Mouse (Mus musculus) CD4-positive, CD25-positive, alpha-beta regulatory T cell, adult 2 months (primary cell): ENCODE measurements around the gene Tmem186.

Source experiments
- DNase-seq: peaks from one replicate; pipeline ENCODE4 v3.0.0-alpha.2; 2012; ENCODE audit warnings: low read depth, low spot score

Gene Tmem186

DNA sequence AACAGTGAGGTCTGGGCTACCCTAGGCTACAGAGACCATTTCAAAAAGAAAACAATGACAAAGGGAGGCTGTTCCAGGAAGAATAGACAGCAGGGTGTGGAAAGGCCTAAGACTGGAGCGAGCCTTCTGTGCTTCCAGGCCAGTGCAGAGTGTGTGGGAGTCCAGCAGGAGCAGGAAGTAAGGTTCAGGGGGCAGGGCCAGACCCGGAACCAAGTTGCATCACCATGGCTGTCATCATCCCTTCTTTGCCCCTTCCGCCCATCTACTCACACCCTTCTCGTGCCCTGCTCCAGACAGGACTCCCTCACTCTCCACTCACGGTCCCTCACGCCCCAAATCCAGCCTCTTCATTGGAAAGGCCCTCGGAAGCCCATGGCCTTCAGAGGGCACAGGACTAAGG lies 29.7 kb upstream of the Tmem186 start:
- no peak for DNase-seq

DNA sequence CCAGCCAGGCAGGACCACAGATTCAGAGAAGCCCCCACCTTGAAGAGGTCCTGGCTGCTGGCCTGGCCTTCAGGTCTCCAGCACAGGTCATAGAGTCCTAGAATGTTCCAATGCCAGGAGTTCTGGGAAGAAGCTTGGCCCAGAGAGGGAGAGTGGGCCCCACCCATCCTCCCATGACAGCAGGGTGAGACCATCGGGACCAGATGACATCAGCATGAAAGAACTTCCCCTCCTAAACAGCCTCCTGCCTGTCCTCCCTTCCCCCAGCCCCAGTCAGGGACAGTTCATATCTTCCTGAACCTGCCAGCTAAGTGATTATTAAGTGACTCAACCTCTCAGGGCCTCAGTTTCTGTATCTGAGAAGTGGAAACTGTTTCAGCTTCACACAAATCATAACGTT lies 28.9 kb upstream of the Tmem186 start:
- DNase-seq: no peak

DNA sequence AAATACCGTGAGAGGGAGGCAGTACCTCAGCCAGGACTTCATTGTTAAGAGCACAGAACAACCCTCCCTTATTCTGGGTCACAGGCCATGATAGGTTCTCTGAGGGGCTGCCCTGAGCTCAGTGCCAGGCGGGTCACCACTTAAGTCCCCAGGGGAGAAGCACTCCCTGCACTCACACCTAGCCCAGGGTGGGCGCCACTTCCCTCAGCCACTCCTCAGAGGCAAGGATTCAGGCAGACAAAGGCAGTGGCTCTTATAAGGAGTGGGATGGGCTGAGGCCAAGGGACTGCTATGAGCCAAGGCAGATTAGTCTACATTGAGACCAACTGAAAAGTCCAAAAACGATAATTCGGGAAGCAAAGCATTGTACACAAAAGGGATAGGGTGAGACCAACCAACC lies 27.9 kb upstream of the Tmem186 start:
- no peak for DNase-seq

DNA sequence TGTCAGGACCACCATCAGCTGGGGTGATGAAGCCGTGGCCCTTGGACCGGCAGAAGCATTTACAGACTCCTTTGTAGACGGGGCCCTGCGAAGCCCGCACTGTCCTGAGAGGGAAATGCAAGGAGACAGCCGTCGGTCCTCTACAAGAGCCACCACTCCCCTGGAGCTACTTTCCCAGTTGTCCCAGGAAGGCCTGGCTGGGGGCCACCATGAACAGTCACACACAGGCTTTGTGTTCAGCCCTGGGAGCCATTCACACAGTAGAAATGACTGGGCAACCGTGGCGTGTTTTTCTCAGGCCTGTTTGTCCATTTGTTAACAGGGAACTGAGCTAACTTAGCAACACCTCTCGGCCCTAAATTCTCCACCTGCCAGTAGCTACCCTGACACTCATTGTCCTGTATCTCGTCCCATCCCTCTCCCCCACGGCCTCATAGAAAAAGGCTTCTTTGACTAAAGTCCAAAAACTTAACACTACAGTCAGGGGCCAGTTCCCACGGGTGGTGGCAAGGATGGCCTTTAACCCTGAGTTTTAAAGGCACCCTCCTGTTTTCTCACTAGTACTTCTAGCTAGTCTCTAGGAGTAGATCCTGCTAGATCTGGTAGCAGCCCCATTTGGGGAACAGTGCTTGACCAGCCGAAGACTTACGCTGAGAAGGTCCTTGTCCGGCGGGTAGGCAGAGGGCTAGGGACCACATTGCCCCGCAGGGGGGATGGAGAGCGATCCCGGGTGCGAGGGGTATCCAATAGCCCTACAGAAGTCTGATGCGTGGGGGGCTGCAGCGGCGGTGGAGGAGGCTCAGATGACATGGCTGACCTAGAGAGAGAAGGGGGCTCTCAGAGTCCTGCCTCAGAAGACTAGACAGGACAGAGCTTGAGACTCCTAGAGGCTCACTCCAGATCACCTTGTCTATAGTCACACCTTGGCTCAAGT lies 26.4 kb upstream of the Tmem186 start:
- DNase-seq: no peak

DNA sequence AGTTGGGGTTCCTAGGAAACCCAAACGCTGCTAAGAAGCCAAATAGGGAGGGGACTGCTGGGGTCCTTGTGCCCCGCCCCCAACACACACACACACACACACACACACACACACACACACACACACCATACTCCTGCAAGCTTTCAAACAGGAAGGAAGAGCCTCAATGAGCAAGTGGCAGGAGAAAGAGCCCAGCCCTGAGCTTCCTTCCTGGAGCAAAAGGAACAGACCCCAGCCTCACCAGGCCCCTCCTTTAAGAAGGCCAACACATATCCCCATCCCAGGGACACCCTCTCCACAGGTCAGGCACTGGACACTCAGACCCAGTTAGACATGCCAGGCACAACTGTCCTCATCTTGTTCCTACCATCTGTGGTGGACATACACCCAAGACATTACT lies 25.5 kb upstream of the Tmem186 start:
- DNase-seq: no peak

DNA sequence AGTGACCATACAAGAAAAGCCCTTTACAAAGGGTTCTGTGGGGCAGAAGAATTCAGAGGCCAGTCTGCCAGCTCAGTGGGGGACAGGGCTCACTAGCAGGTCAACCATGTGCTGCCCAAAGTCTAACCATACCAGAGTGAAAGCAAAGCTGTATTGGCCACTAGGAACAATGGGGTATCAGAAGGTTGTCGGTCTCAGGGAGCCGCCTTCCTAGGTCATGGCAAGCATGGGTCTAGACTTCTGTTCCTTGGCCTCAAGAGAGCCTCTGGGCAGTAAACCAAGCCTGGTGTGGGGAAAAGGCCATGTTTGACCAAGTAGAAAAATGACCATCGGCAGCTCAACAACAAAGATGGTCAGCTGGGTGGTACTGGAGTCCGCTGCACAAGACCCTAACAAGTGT lies 21.3 kb upstream of the Tmem186 start:
- no peak for DNase-seq

DNA sequence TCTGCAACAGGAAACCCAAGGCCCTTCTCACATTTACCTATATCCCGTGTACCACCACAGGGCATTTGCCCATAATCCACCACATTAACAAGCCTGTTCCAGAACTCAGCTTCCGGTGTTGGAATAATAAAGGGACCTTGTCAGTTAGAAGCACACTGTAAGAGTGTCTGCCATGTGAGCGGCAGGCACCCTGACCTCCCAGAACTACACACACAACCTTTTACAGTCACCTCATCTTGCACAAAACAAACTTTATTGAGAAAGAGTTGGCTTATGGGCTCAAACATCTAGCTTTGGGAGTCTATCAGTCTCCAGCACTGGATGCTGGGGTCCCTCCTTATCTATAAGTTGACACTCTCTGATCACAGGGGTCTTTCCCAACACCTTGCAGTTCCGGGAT lies 20.8 kb upstream of the Tmem186 start:
- no peak for DNase-seq

- DNase-seq: no peak
Observed at GRCm38 (mm10) chr16:8656256-8656655, 18.7 kb upstream of the Tmem186 start.

DNA sequence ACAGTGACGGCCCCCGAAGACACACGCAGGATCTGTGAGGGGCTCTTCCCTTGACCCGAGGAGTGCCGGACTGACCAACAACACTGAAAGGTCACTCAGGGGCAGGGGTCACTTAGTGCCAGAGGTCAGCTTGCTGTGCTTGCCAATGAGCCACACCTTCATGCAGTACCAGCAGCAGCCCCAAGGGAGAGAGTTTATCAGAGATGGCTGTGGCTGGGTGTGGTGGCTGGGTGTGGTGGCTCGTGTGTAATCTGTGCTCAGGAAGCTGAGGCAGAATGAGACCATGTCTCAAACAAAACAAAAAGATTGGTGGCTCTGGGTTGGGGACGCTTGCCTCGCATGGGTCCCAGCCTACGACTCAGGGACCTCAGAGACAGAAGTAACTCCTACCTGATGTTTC lies 18.1 kb upstream of the Tmem186 start:
- peak; percentile 20 for DNase-seq

DNA sequence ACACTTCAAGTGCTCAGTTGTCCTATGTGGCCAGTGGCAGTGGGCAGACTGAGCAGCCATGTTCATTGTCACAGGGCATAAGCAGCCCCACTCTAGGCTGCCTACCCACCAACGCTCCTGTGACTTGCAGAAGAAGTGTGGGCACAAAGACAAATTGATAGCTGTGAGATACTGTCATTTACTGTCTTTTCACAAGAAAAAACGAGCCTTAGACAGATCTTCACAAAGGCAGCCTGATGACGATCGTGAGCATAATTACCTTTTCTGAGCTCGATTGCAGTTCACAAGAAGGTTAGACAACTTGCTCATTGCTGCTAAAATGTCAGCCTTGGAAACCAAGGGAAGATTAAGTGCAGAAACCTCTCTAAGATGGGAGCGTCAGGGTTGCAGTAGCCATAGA lies 17.6 kb upstream of the Tmem186 start:
- no peak for DNase-seq

DNA sequence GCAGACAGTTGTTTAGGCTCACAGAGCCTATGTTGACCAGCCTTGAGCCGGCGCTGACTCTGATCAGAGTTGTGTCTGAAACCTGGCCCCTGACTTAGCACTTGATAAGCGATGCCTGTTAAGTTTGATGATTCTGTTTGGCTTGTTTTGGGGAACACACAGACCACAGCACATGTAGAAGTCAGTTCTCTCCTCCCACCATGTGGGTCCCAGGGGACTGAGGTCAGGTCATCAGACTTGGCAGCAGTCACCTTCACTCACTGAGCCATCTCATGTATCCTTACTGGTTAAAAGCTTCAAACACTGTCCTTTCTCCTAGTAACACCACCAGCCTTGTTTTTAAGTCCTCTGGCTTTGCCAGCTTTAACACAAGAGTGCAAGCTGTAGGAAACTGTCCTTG lies 12.5 kb upstream of the Tmem186 start:
- DNase-seq: no peak

DNA sequence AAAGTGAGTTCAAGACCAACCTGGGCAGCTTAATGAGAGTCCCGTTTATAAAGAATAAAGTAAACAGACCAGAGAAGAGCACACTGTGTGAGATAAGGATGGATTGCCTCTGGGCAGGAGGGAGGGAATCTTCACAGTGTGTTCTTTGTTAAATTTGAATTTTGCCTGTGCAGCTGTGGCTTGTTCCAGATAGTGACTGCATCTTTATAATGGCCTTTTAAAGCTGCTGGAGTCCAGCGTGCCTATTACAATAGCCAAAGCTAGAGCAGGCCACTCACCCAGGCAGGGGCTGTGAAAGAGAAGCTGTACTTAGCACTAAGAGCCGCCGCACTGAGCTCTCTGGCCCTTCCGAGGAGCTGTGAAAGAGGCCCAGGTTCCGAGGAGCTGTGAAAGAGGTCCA lies 8.0 kb upstream of the Tmem186 start:
- DNase-seq: no peak

DNA sequence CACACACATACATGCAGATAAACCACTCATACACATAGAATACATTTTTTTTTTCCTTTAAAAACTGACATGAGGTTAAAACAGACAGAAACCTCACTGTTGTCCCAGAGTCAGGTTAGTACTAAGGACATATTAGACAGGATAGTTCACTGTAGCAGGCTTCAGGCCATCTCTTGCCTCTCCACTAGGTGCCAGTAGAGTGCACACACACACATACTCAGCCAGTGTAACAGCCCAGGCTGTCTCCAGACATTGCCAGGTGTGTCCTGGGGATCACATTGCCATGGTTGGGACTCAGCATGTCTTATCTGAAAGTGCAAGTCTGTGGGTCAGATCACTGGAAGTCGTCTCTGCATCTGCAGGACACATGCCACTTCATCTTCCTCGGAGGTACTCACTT lies 6.3 kb upstream of the Tmem186 start:
- peak; percentile 74 for DNase-seq

GRCm38 (mm10) chr16:8639466-8640191 lies 2.1 kb upstream of the Tmem186 start:
- DNase-seq: peak; percentile 49

- DNase-seq: no peak
Observed at GRCm38 (mm10) chr16:8638131-8638530, 619 bp upstream of the Tmem186 start.

DNA sequence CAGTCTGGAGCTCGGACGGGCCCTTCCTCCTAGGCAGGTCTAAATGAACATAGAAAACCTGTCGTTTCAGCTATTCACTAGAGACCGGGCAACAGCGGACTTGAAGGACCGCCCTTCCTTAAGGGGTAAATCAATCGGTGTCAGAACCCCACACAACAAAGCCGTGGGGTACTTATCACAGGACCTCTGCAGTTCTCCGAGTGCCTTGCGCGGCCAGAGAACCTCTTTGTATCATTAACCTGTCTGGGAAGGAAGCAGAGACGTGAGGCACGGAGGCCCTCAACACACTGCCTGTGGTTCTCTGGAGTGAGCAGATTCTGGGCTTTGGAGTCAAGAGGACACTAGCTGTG lies 670 bp downstream of the Tmem186 start:
- DNase-seq: no peak

GRCm38 (mm10) chr16:8631428-8631827 lies 6.1 kb downstream of the Tmem186 start:
- no peak for DNase-seq

DNA sequence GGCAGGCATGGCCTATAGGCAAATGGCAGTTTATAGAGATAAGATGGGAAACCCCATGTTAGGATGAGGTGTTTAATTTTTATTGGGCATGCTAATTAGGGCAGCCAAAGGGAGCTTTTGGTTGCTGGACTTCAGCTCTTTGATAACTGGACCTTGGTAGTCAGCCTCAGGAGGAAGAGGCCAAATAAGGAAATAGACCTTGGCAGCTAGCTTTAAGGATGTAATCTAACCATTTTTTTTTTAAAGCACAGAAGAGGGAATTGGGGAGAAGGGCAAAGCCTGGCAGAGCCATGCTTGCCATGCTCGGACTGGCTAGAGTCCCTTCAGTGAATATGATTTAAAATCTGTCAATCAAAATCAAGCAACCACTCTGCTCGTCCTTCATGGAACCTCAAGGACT lies 7.1 kb downstream of the Tmem186 start:
- no peak for DNase-seq

DNA sequence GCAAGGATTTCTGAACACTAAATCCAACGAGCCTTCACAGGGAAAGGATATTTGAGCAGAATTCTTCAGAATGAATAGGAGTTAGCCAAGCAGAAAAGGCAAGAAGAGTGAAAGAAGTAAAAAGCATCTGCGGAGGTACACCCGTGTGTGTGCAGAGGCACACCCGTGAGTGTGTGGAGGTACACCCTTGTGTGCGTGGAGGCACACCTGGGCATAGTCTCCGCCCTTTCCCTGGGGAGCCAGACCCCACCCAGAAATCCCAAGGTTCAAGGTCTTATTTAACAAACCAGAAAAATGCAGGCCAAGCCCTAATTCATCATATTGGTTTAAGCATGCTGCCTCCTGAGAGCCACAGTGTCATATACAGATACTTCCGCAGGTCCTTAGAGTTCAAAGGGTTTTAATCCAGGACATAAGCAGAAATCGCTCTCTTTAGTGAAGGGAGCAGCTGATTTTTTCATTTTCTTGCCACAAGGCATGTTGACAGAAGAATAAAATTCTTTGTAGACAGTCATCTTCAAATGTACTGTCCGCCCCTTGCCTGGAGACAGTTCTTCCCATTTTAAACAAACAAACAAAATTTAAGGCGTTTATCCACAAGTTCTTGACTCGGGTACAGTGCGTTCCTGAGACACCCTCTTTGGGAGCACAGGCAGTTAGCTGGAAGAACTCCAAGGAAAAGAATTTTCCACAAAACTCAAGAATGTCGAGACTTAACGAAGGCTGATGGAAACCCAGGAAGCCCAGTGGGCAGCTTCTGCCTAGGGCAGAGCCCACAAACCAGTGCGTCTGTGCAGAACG lies 17.0 kb downstream of the Tmem186 start:
- DNase-seq: no peak

DNA sequence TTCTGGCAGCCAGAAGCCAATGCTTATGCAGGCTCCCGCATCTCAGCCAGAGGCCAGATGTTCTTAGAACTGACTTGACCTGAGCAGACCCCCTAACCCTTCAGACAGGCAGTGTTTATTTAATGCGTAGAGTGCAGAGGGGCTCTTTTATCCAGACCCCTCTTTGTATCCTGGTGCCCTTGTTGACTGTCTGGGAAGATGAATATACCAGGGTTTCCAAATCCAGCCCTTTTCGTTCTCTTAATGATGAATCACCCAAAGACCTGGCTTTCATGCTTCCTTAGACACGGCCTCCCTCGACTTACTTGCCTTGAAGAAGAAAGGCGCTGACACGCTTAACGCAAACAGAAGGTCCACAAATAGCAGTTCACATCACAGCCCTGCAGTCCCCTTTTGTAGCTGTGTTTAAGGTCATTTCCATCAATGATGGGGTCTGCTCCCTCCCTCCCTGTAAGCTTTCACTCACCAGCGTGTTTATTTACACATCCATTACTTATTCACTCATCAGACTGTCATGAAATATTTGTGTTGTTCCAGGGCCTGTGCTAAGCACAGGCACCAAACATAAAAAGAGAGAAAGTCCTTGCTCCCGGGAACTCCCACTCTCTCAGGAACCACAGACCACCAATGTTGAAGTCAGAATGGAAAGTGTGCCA lies 17.7 kb downstream of the Tmem186 start:
- no peak for DNase-seq

DNA sequence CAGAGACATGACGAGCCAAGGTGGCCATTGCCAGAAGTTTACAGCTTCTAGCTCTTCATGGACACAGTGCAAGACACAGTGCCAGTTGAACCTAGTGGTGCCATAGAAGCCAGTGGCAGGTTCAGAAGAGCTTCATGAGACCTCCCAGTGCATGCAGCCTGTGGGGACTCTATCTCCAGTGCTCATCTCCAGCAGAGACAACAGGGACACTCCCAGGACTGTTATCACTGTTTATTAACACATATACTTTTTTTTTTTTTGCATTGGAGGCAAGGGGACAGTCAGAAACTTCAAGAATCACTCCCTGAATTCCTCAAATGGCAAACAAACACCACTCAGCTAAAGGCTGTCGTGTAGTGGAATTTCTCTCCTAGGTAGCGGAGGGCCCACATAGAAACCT lies 24.1 kb downstream of the Tmem186 start:
- no peak for DNase-seq

- DNase-seq: no peak
Observed at GRCm38 (mm10) chr16:8613039-8613438, 24.5 kb downstream of the Tmem186 start.
